Mouse (Mus musculus) CH12.LX (cell line): Measurements from ENCODE around the gene Sort1. TPM values are rescaled to one million over a fixed set of nuclear protein-coding genes. Genes with fewer than 3 reads are reported as not detected.

Experiments
- DNase-seq: peaks from one replicate; pipeline ENCODE4 v3.0.0-alpha.2; 2013; ENCODE audit errors: extremely low read depth
- H3K27ac ChIP-seq: 2 replicates; pipeline ENCODE4 v1.5.1; 2012; ENCODE audit warnings: low read depth, mild to moderate bottlenecking, control low read depth, moderate library complexity; ENCODE audit not compliant: insufficient read depth
- H3K27me3 ChIP-seq: replicated peaks from 2 replicates; pipeline ENCODE3; 2012; ENCODE audit warnings: inconsistent platforms
- H3K36me3 ChIP-seq, 2 experiments: replicated peaks in 1 of 2; 2 replicates each; pipeline versions ENCODE3 to v1.6.1; 2012; ENCODE audit warnings: inconsistent platforms in 1 of 2, low read length in 1 of 2, mild to moderate bottlenecking in 1 of 2, mixed read lengths in 1 of 2, moderate library complexity in 1 of 2; ENCODE audit not compliant: control insufficient read depth in 1 of 2, insufficient read depth in 1 of 2
- H3K4me1 ChIP-seq, 2 experiments: 2 replicates each; pipeline ENCODE4 v1.6.1; 2012; ENCODE audit warnings: inconsistent platforms in 1 of 2, moderate library complexity in 1 of 2; ENCODE audit not compliant: insufficient read depth in 2 of 2, control insufficient read depth in 1 of 2
- H3K4me2 ChIP-seq: 2 replicates; pipeline ENCODE4 v1.6.1; 2012; ENCODE audit warnings: low read depth, mild to moderate bottlenecking, control low read depth; ENCODE audit not compliant: poor library complexity, insufficient read depth, severe bottlenecking
- H3K4me3 ChIP-seq, 3 experiments: fragments of 150-350 bp in 1 of 3; sonication (generic) in 1 of 3; replicated peaks in 1 of 3; 2 replicates each; pipeline versions ENCODE3 to v1.5.1; 2011 to 2012; ENCODE audit warnings: low read depth in 2 of 3, low read length in 2 of 3, mild to moderate bottlenecking in 2 of 3, moderate library complexity in 2 of 3, control low read depth in 1 of 3, improper control_type of control experiment in 1 of 3, inconsistent platforms in 1 of 3, mixed read lengths in 1 of 3; ENCODE audit not compliant: poor library complexity in 1 of 3
- H3K79me2 ChIP-seq: replicated peaks from 2 replicates; pipeline ENCODE4 v1.6.1; 2012; ENCODE audit warnings: mild to moderate bottlenecking, moderate library complexity; ENCODE audit not compliant: control insufficient read depth, poor library complexity, insufficient read depth, severe bottlenecking; ENCODE audit errors: extremely low read depth
- H3K9ac ChIP-seq: 2 replicates; pipeline ENCODE4 v1.6.1; 2012; ENCODE audit warnings: low read depth, mild to moderate bottlenecking, control low read depth, moderate library complexity; ENCODE audit not compliant: insufficient read depth
- H3K9me3 ChIP-seq: replicated peaks from 2 replicates; pipeline ENCODE3; 2012; ENCODE audit warnings: low read length, inconsistent platforms, mixed read lengths
- BHLHE40 ChIP-seq: IDR thresholded peaks from 2 replicates; pipeline ENCODE4 v1.6.1; 2011; ENCODE audit warnings: mild to moderate bottlenecking, low read depth, low read length, improper control_type of control experiment
- CHD1 ChIP-seq: IDR thresholded peaks from 2 replicates; pipeline ENCODE4 v1.6.1; 2012; ENCODE audit warnings: low read depth, low read length, improper control_type of control experiment, inconsistent platforms
- CTCF ChIP-seq, 2 experiments: IDR thresholded peaks in 1 of 2; conservative IDR thresholded peaks in 1 of 2; 2 replicates each; pipeline ENCODE4 v1.5.1; 2011 to 2012; ENCODE audit warnings: low read depth in 2 of 2, low read length in 2 of 2, improper control_type of control experiment in 1 of 2, inconsistent platforms in 1 of 2, mild to moderate bottlenecking in 1 of 2, moderate library complexity in 1 of 2
- ELF1 ChIP-seq: IDR thresholded peaks from 2 replicates; pipeline ENCODE4 v1.6.1; 2014; ENCODE audit warnings: low read depth, mild to moderate bottlenecking, inconsistent platforms, low read length, improper control_type of control experiment
- EP300 ChIP-seq: IDR thresholded peaks from 2 replicates; pipeline ENCODE4 v1.6.1; 2011; ENCODE audit warnings: low read length, improper control_type of control experiment
- ETS1 ChIP-seq: conservative IDR thresholded peaks from 2 replicates; pipeline ENCODE4 v1.6.1; 2012; ENCODE audit warnings: low read depth, mild to moderate bottlenecking, inconsistent platforms, low read length, improper control_type of control experiment, moderate library complexity
- HCFC1 ChIP-seq: IDR thresholded peaks from 2 replicates; pipeline ENCODE4 v1.6.1; 2012; ENCODE audit warnings: low read depth, mild to moderate bottlenecking, inconsistent platforms, low read length, improper control_type of control experiment
- IRF4 ChIP-seq: IDR thresholded peaks from 2 replicates; pipeline ENCODE4 v1.6.1; 2014; ENCODE audit warnings: low read depth, mild to moderate bottlenecking, inconsistent platforms, low read length, improper control_type of control experiment
- JUN ChIP-seq: IDR thresholded peaks from 2 replicates; pipeline ENCODE4 v1.6.1; 2011; ENCODE audit warnings: low read depth, mild to moderate bottlenecking, low read length, improper control_type of control experiment, moderate library complexity; ENCODE audit not compliant: insufficient read depth
- KAT2A ChIP-seq: IDR thresholded peaks from 2 replicates; pipeline ENCODE4 v1.6.1; 2012; ENCODE audit warnings: low read length, improper control_type of control experiment, inconsistent platforms; ENCODE audit not compliant: insufficient replicate concordance
- MAZ ChIP-seq: IDR thresholded peaks from 2 replicates; pipeline ENCODE4 v1.6.1; 2012; ENCODE audit warnings: low read depth, mild to moderate bottlenecking, inconsistent platforms, low read length, improper control_type of control experiment, moderate library complexity
- MEF2A ChIP-seq: IDR thresholded peaks from 2 replicates; pipeline ENCODE4 v1.6.1; 2014; ENCODE audit warnings: low read depth, mild to moderate bottlenecking, inconsistent platforms, low read length, improper control_type of control experiment, borderline replicate concordance
- MXI1 ChIP-seq: IDR thresholded peaks from 2 replicates; pipeline ENCODE4 v1.6.1; 2011; ENCODE audit warnings: mild to moderate bottlenecking, low read depth, low read length, improper control_type of control experiment
- NELFE ChIP-seq: IDR thresholded peaks from 2 replicates; pipeline ENCODE4 v1.6.1; 2011; ENCODE audit warnings: low read depth, low read length, improper control_type of control experiment
- POLR2AphosphoS2 ChIP-seq: IDR thresholded peaks from 2 replicates; pipeline ENCODE4 v1.6.1; 2011; ENCODE audit warnings: low read depth, low read length, improper control_type of control experiment
- SIN3A ChIP-seq: IDR thresholded peaks from 2 replicates; pipeline ENCODE4 v1.6.1; 2012; ENCODE audit warnings: low read length, improper control_type of control experiment, inconsistent platforms
- SMC3 ChIP-seq: IDR thresholded peaks from 2 replicates; pipeline ENCODE4 v1.6.1; 2011; ENCODE audit warnings: low read depth, low read length, improper control_type of control experiment
- TCF12 ChIP-seq: IDR thresholded peaks from 2 replicates; pipeline ENCODE4 v1.6.1; 2014; ENCODE audit warnings: low read depth, mild to moderate bottlenecking, inconsistent platforms, low read length, improper control_type of control experiment
- USF2 ChIP-seq: conservative IDR thresholded peaks from 2 replicates; pipeline ENCODE4 v1.6.1; 2011; ENCODE audit warnings: low read depth, low read length, improper control_type of control experiment
- ZNF384 ChIP-seq: IDR thresholded peaks from 2 replicates; pipeline ENCODE4 v1.6.1; 2012; ENCODE audit warnings: low read depth, low read length, improper control_type of control experiment, inconsistent platforms
- dilution Hi-C: fragments of 300-500 bp; cut with MboI; formaldehyde crosslinking; loops from 2 replicates; pipeline ENCODE4 v1.14.3; 2020; ENCODE audit warnings: low sequenced_read_pairs; ENCODE audit not compliant: extremely low pct_unique_long_range_greater_than_20kb, extremely low pct_ligation_motif_present
- in situ Hi-C: fragments of 300-500 bp; cut with MboI; formaldehyde crosslinking; loops from 3 replicates; pipeline ENCODE4 v1.14.3; 2019; ENCODE audit warnings: low sequenced_read_pairs, low pct_ligation_motif_present, low pct_unique_long_range_greater_than_20kb, mixed read lengths
- polyA plus RNA-seq: library from polyadenylated mRNA; unstranded; fragments of >175 nt; gene quantifications from 2 replicates; pipeline ENCODE4 v1.2.1, GENCODE M21; 2012; ENCODE audit warnings: low read depth; ENCODE audit not compliant: insufficient read length
- total RNA-seq, 2 experiments: library from RNA; depleted of rRNA; stranded (reverse); fragments of 300-350 nt in 1 of 2; fragments of >200 nt in 1 of 2; gene quantifications; 2 replicates each; pipeline ENCODE4 v1.2.3; 2012 to 2014

The Sort1 gene
- total and polyA plus RNA-seq, 3 experiments, result 0.15 to 1.2 (median 0.90) TPM

DNA sequence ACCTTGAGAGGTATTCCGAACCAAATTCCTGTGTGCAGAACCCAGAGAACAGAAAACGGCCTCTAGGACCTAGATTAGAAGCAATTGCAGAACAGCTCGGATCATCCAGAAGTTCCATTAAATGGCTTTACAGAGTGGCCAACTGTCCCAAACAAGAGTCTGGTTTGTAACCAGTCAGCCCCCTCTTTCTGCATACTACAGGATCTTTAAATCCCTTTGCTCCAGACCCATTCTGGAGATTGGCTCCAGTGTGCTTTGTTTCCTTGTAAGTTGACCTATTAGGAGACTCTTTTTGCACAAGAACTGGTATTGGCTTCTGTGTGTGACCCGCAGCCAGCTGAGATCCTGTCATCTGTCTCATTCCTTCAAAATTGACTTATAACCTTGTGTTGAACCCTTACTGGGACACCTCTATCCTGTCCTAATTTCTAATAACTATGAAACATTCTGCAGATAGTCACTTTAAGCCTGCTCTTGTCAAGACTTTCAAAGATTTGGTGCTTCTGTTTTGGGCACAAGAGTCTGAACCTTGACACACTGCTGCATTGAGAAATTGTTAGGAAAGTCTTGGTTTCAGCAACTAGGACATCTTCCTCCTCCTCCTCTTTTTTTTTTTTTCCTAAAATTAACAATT lies 1.3 kb downstream of the Sort1 start:
- Histone ChIP-seq H3K27me3 (peaks cover 15% of the 10 kb centered on the region), H3K4me3 (no peak overlapping the region), H3K36me3 (peaks cover under 1 to 4% of the 10 kb centered on the region in 2 experiments), H3K4me2 (no peak overlapping the region), H3K27ac (no peak overlapping the region), H3K79me2 (no peaks in the 10 kb centered on the region), H3K4me1 (peaks cover 0 to 15% of the 10 kb centered on the region in 2 experiments; a peak in 2 of 4 replicates), H3K9ac (no peak overlapping the region), H3K9me3 (no peaks in the 10 kb centered on the region)
- in situ Hi-C loops, result no loop called here
- dilution Hi-C loops, result no loop called here
- TF ChIP-seq NELFE (no peak), HCFC1 (no peak), CHD1 (no peak), MXI1 (no peak), SMC3 (no peak), SIN3A (no peak), IRF4 (no peak), USF2 (no peak), EP300 (no peak), MAZ (no peak), ETS1 (no peak), ELF1 (no peak), CTCF (conservative IDR thresholded peaks at IDR 0.05 in 1 of 2, IDR thresholded peaks at IDR 0.05 in 1 of 2; ENCODE audit: low read depth in 2 of 2, low read length in 2 of 2) (no peak), MEF2A (no peak), KAT2A (no peak), POLR2AphosphoS2 (no peak), BHLHE40 (no peak)
- no peak for DNase-seq

DNA sequence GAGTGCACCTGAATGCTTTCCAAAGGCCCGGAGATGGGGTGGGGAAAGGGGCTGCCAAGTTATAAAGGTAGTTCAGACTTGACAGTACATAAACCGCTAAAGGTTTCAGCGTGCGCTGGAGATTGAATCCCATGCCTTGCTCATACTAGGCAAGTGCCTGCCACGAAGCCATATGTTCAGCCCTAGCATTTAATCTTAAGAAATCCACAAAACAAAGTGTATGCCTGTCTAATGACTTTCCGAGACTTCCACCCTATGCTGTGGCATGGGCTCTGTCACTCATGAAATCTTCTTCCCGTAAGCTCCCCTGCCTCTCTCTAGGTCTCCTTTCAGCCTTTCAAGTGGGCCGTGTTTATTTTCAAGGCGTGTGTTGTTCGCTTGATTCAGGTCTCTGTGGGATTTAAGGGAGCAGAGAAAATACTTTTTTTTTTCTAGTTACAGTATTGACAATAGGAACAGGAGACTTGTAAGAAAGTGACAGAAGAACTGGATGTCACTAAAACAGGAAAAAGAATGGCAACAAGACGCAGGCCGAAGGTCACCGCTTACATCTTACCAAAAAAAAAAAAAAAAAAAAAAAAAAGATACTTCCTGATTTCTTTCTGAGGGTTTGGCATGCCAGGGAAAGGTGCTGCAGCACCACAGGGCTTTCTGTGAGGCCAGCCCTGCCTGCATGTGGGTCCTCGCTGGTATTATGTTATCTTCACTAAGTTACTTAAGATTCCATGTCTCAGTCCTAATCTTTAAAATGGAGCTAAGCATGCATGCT lies 3.0 kb downstream of the Sort1 start:
- DNase-seq, result no peak
- Histone ChIP-seq H3K4me1 (peaks cover 5 to 26% of the 10 kb centered on the region in 2 experiments; a peak in 2 of 4 replicates), H3K9me3 (no peaks in the 10 kb centered on the region), H3K9ac (no peak overlapping the region), H3K4me2 (no peak overlapping the region), H3K27me3 (peaks cover 15% of the 10 kb centered on the region), H3K27ac (no peak overlapping the region), H3K4me3 (no peak overlapping the region), H3K79me2 (no peaks in the 10 kb centered on the region), H3K36me3 (no peaks in the 10 kb centered on the region)
- TF ChIP-seq JUN, result no peak
- no peak for TF ChIP-seq TCF12
- TF ChIP-seq ZNF384, result peak; percentile 29; the same call in 1 of the 2 replicates
- in situ Hi-C loops (no loop called here), dilution Hi-C loops (no loop called here)
